9 mouse cellular contexts compared by ENCODE assay signal in the genomic region with DNA sequence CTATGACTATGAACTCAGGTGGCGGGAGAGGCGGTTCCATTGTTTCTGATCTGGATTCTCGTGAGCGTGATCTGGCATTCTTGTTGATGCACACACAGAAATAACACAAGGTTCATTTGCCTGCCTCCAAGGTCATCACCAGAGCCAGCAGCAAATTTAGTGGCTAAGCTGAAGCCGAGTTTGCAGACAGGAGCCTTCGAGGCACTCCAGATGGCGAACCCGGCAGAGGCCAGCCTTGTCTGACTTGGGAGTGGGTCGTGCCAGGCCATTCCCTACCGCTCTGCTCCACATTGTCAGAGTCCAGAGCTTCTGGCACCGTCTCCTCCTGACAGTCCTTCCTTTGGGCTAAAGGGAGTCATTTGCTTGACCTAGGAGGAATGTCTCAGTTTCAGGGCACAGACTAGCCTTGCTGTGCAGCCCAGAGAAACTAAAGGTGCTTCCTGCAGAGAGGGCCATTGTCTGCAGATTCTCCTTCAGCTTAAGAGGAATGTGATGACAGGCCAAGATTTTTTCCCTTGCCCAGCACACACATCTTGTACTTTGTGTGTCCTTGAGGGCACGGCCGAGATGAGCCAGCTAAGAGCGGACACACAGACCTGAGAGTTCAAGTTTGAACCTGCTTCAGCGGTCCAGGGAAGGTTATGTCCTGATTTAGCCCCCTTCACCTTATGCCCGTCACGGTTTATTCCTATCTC. TPM values are rescaled to one million over a fixed set of nuclear protein-coding genes. Genes with fewer than 3 reads are reported as not detected.
DNase-seq lines count a peak whose midpoint lies in the region; ATAC-seq lines count a peak whose summit lies in the region.
"Had no signal": no experiment of that assay in that cellular context is flagged by ENCODE, and none has a peak within 500 bp of the region (broad histone marks: within the 10 kb centered on the region; RNA-seq: fewer than 3 reads in every experiment).

No protein-coding gene starts in this region.

- peak overlapping the region in 1 of 2 experiments; percentile 9; a peak in 1 of 4 replicates for H3K4me3 ChIP-seq in heart, embryonic 14.5 days (ENCODE audit: control insufficient read depth in 1 of 2, insufficient read depth in 1 of 2, low read depth in 1 of 2, low read length in 2 of 2)
- H3K4me3 ChIP-seq in midbrain, embryonic 15.5 days = no peak overlapping the region
- no peak overlapping the region for H3K4me3 ChIP-seq in intestine, embryonic 15.5 days (replicated peaks)
- H3K4me3 ChIP-seq: liver, embryonic 13.5 days had no signal

- H3K27ac ChIP-seq in heart, embryonic 14.5 days (replicated peaks in 1 of 2; ENCODE audit: control insufficient read depth in 1 of 2, insufficient read depth in 1 of 2, low read depth in 2 of 2, low read length in 2 of 2) = no peak overlapping the region
- H3K27ac ChIP-seq in midbrain, embryonic 15.5 days = no peak overlapping the region
- no peak overlapping the region for H3K27ac ChIP-seq in intestine, embryonic 15.5 days
- H3K27ac ChIP-seq: liver, embryonic 13.5 days had no signal

- H3K9ac ChIP-seq in heart, embryonic 14.5 days (ENCODE audit: low read length) = no peak overlapping the region
- H3K9ac ChIP-seq in midbrain, embryonic 15.5 days = no peak overlapping the region
- no peak overlapping the region for H3K9ac ChIP-seq in intestine, embryonic 15.5 days
- H3K9ac ChIP-seq: liver, embryonic 13.5 days had no signal

- WGBS in heart, embryonic 14.5 days = 25% methylated on average over 17 of the region's 17 CpGs
- 47% methylated on average over 17 of the region's 17 CpGs for WGBS in midbrain, embryonic 15.5 days
- 55% methylated on average over 17 of the region's 17 CpGs for WGBS in intestine, embryonic 15.5 days

- peak; percentile 87 for DNase-seq in left cerebral cortex, postnatal 4 days
- DNase-seq in left cerebral cortex, adult 8-10 months (ENCODE audit: low spot score in 2 of 2) = no peak
- DNase-seq in brain, adult 2 months (ENCODE audit: low read depth, low spot score) = peak; percentile 77
- no peak for DNase-seq in embryo, embryonic 11 days
- no peak for DNase-seq in urinary bladder, adult 2 months (ENCODE audit: low spot score)
- DNase-seq: liver, embryonic 13.5 days had no signal

- H3K4me2 ChIP-seq in heart, embryonic 14.5 days (ENCODE audit: low read length) = peak overlapping the region; percentile 56
- H3K4me2 ChIP-seq in midbrain, embryonic 15.5 days = no peak overlapping the region
- no peak overlapping the region for H3K4me2 ChIP-seq in intestine, embryonic 15.5 days (replicated peaks)
- H3K4me2 ChIP-seq: liver, embryonic 13.5 days had no signal

- H3K4me1 ChIP-seq in heart, embryonic 14.5 days (ENCODE audit: control insufficient read depth in 2 of 2, insufficient read depth in 2 of 2, low read length in 2 of 2) = peaks cover 14% of the 10 kb centered on the region in 2 experiments
- H3K4me1 ChIP-seq in midbrain, embryonic 15.5 days = peaks cover 28% of the 10 kb centered on the region; the same call in 1 of the 2 replicates
- 0 out of 2 replicates have a peak, but pooled peaks cover 4% of the 10 kb centered on the region for H3K4me1 ChIP-seq in intestine, embryonic 15.5 days (replicated peaks)
- H3K4me1 ChIP-seq: liver, embryonic 13.5 days had no signal

- no peak for ATAC-seq in heart, embryonic 14.5 days (ENCODE audit: insufficient number of reproducible peaks, insufficient read depth, low FRiP score, low read depth)
- ATAC-seq in midbrain, embryonic 15.5 days (replicated peaks) = 0 out of 2 replicates have a peak, but pooled peaks have one; percentile 17
- no peak for ATAC-seq in intestine, embryonic 15.5 days

- H3K36me3 ChIP-seq in heart, embryonic 14.5 days (ENCODE audit: control insufficient read depth, insufficient read depth, low read length) = no peaks in the 10 kb centered on the region
- H3K36me3 ChIP-seq in midbrain, embryonic 15.5 days (replicated peaks) = no peaks in the 10 kb centered on the region
- H3K36me3 ChIP-seq in intestine, embryonic 15.5 days = no peaks in the 10 kb centered on the region
- H3K36me3 ChIP-seq: liver, embryonic 13.5 days had no signal

- no peaks in the 10 kb centered on the region for H3K27me3 ChIP-seq in heart, embryonic 14.5 days (ENCODE audit: control insufficient read depth, insufficient read depth, low read length)
- H3K27me3 ChIP-seq in midbrain, embryonic 15.5 days (replicated peaks) = no peaks in the 10 kb centered on the region
- no peaks in the 10 kb centered on the region for H3K27me3 ChIP-seq in intestine, embryonic 15.5 days (replicated peaks)

- H3K9me3 ChIP-seq in heart, embryonic 14.5 days (ENCODE audit: control insufficient read depth, low read length) = no peaks in the 10 kb centered on the region
- H3K9me3 ChIP-seq in midbrain, embryonic 15.5 days = no peaks in the 10 kb centered on the region
- no peaks in the 10 kb centered on the region for H3K9me3 ChIP-seq in intestine, embryonic 15.5 days
- H3K9me3 ChIP-seq: liver, embryonic 13.5 days had no signal

- intact Hi-C loops in left cerebral cortex, postnatal 4 days (cut with DNase I) = no loop called here

RNA-seq across cellular contexts. Expression of a gene that starts 20.2 kb away (rescaled TPM):
- total RNA-seq in left cerebral cortex, postnatal 4 days (2021) = 1 to 10 TPM; 9.5 to 9.9 TPM
- total RNA-seq in left cerebral cortex, adult 8-10 months (2022) = 10 to 100 TPM in 1 of 4 experiments, 1 to 10 TPM in 3; 8.2 to 10.0 (median 9.2) TPM
- 1.9 and 2.0 TPM in 2 replicates for polyA plus RNA-seq in heart, embryonic 14.5 days (2014; fragmentation: Nextera tagmentation; extraction: Ambion mirVana)
- polyA plus RNA-seq in midbrain, embryonic 15.5 days (2015; fragmentation: Nextera tagmentation; extraction: Ambion mirVana) = 12.3 and 12.4 TPM in 2 replicates
- polyA plus RNA-seq in urinary bladder, adult 2 months (2012; rRNA removed) = 1.1 and 1.3 TPM in 2 replicates
- 2.5 and 2.6 TPM in 2 replicates for polyA plus RNA-seq in intestine, embryonic 15.5 days (2015; fragmentation: Nextera tagmentation; extraction: Ambion mirVana)

RNA-seq across cellular contexts. Expression of a gene that starts 59.5 kb away (rescaled TPM):
- total RNA-seq in left cerebral cortex, postnatal 4 days (2021) = 10 to 100 TPM; 51.4 to 52.5 TPM
- 10 to 100 TPM; 36.8 to 44.6 (median 42.0) TPM for total RNA-seq in left cerebral cortex, adult 8-10 months (2022)
- 44.6 and 47.1 TPM in 2 replicates for polyA plus RNA-seq in heart, embryonic 14.5 days (2014; fragmentation: Nextera tagmentation; extraction: Ambion mirVana)
- polyA plus RNA-seq in midbrain, embryonic 15.5 days (2015; fragmentation: Nextera tagmentation; extraction: Ambion mirVana) = 78.6 and 80.5 TPM in 2 replicates
- 83.6 and 92.9 TPM in 2 replicates for polyA plus RNA-seq in urinary bladder, adult 2 months (2012; rRNA removed)
- 116 and 124 TPM in 2 replicates for polyA plus RNA-seq in intestine, embryonic 15.5 days (2015; fragmentation: Nextera tagmentation; extraction: Ambion mirVana)

Comparison
In these comparisons a context has a peak if more than half of its experiments do, and no peak if none do; other contexts are left out.
1. DNase-seq: peak in left cerebral cortex, postnatal 4 days (single experiment) and brain, adult 2 months (single experiment); none in left cerebral cortex, adult 8-10 months (0 of 2), embryo, embryonic 11 days (single experiment) and urinary bladder, adult 2 months (single experiment).